Mouse (Mus musculus) lung, postnatal 10 days (tissue): ENCODE results near the gene Fasn.
"Not testable (repeated sequence)": the region's sequence is repeated elsewhere in the genome, so short reads cannot be mapped to it uniquely, and the experiment has no call there.

Experiments used
- DNase-seq: peaks from one replicate; pipeline ENCODE4 v3.0.0; 2021

Fasn gene

DNA sequence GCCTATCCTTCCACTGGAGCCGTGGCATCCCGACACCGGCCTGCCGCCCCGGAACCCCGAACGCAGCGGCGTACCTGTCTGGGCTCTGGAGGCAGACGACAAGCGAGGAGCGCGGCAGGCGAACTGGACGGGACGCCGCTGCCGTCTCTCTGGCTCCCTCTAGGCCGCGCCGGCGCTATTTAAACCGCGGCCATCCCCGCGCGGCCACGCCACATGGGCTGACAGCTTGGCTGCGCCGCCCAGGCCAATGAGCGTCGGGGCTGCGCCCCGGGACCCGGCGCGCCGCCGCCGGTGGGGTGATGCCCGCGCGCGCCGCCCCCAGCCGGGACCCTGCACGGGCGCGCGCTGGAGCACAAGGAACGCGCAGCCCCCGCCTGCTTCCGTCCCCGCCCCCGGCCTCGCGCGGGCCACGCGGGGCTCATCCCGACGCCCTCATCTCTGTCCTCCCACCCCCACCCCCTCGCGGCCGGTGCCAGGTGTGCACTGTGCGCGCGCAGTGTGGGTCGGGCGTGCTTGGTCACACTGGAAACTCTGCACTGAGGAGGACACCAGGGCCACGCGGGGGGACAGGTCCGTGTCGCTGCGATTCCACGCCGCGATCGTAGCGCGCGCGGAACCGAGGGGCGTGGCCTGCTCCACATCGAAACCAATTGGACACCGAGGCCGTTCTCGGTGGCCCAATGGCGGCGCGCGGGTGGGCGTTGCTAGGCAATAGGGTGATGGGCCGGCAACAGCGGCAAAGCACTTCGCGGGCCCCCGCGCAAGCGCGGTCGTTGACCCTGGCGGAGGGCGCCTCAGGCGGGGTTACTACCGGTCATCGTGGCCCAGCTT is at the start of gene Fasn:
TSS of gene Fasn (minus strand) at position 592 of the 831 bp plus-strand sequence.
- peak; percentile 98 for DNase-seq

DNA sequence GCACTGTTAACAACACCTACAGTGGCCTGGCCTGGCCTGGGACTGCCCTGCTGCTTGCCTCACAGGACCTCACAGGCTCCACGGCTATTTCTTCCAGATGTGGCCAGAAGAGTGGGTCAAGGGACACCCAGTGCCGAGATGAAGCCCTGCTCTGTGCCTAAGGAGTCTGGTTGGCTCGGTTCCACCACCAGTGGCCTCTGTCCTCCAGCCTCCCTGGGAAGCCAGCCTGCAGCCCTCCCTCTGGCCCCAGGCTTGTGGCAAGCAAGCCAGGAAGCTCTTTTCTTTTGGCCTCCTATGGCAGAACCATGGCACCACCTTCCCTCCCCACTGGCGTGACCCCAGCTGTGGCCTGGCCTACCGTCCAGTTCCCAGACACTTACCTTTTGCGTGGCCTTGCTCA is 48.9 kb upstream of the Fasn start:
- DNase-seq = peak; percentile 27

DNA sequence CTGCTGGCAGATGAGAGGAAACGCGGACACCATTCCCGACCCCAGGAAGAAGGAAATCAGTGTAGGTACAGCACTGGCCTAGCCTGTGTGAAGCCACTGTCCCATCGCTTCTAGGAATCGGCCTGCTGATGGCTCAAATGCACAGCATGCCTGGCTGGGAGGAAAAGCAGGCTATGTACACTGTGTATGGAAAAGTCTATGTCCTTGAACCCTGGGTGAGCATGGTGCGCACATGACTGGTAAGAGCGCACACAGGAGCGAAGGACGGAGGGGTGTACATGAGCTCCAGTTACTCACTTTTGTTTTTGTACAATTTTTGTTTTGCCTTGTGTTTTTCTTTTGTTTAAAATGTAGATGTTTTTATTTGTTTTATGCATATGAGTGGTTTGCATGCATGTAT is 47.2 kb upstream of the Fasn start:
- DNase-seq = no peak

DNA sequence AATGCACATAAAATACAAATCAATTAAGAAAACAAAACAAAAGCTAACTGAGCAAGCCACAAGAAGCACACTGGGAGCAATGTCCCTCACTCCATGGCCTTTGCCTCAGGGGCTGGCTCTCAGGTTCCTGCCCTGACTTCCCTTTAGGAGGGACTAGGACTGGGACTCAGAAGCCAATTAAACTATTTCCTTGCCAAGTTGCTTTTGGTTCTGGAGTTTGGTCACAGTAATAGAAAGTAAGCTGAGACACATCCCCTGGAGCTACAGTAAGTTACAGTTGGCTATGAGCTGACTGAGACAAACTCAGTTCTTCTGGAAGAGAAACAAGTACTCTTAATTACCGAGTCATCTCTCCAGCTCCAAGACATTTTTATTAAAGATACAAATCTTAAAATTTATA is 41.5 kb upstream of the Fasn start:
- DNase-seq = no peak

DNA sequence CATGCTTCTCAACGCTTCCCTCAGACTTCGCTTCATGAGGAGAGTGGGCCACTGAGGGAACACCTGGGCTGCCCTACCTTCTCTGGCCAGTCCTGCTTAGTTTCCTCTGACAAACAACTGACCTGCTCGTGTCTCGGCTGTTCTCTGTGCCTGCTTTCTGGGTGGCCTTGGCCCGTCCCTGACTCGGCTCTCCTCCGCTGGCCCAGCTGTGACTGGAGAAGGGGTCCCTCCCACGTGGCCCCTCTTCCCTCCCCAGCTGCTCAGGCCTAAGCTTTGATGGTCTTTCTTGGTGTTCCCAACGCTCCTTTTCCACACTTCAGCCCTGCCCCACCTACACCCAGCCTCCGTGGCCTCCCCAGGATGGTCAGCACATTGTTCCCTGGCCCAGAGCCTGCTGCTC is 38.5 kb upstream of the Fasn start:
- no peak for DNase-seq

DNA sequence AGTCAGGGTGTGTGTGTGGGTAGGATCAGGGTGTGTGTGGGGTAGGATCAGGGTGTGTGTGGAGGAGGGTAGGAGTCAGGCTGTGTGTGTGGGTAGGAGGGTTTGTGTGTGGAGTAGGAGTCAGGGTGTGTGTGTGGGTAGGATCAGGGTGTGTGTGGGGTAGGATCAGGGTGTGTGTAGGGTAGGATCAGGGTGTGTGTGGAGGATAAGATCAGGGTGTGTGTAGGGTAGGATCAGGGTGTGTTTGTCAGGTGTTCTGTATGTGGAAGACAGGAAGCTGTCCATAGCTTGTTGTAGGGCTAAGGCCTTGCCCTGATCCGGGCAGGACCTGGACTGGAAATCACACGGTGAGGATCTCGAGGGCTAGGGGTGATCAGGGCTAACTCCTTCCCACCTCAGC is 31.6 kb upstream of the Fasn start:
- not testable (repeated sequence) for DNase-seq

DNA sequence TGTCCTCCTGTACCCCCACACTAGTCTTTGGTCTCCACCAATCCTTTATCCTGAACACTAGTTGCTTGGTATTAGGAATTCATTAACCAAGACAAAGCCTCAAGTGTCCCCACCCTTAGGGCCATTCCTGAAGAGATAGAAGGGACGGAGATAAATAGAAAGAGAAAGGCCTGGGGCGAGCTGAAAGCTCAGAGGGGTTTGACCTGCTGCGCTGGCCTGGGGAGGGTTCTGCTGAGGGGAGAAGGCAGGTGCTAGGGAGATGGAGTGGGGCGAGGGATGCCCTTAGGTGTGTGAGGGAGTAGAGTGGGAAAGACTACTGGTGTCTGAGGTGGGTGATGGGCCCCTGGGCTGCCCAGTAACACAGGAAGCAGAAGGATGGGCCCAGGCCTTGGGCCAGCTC is 29.4 kb upstream of the Fasn start:
- DNase-seq = no peak

DNA sequence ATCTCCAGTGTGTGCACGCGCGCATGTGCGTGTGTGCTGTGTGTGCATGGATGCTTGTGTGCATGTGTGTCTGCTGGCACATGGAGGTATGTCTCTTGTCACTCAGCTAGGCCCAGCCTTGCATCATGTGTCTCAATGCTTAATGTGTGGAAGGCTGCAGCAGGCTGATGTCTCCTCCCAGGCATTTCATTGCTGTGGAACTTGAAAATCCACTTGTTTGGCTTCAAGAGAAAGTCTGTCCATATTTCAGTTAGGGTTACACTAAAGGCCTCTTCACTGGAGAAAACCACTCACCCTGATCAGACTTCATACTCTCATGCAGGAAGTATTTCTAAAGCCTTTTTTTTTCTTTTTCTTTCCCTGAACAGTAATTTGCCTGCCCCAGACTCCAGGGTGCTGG is 28.8 kb upstream of the Fasn start:
- no peak for DNase-seq

DNA sequence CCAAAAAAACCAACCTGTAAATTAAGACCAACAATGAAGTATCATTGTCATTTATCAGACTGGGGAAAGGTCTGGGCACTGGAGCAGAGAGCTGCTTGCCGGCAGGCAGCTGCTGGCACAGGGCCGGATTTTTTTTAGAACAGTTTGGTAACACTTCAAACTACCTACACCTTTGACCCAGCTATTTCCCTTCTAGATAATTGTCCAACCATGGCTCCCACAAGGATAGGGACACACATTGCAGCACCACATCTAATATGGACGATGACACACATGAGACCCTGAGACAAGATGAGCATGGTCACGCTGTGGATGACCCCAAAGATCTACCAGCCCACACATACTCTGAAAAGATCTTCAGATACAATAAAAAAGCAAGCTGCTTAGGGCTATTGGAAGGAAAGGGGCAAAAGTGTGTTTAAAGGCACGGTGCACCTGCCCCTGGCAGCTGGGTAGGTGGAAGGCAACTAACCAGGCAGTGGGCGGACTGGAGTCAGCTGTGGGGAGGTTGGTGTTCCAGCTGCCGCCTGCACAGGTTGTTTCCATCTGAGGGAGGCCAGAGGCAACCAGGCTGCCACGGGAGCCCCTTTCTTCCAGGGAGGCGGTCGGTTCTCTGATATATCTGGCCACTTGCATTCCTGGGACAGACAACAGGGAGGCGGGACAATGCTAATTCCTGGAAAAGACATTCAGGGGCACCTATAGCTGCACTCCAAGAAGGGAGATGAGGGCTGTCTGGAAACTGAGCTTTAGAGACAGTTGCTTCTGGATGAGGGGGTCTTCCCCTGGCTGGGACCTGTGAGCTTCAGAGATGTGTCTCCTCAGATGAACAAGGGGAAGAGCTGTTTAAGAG is 28.0 kb upstream of the Fasn start:
- DNase-seq = peak; percentile 53

DNA sequence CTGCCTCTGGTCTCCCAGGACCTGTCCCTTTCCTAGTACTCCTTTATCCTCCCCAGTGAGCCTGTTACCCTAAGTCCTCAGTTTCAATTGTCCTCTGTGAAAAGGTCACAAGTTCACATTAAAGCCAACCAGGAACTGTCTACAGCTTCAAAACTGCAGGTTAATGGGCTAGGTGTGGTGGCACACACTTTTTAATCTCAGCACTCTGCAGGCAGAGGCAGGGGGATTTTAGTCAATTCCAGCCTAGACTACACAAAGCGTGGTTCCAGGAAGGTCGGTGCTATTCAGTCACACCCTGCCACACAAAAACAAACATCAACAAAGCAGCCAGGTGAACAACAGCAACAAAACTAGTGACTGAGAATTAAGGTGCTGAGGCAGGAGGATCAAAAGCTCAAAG is 27.2 kb upstream of the Fasn start:
- no peak for DNase-seq

DNA sequence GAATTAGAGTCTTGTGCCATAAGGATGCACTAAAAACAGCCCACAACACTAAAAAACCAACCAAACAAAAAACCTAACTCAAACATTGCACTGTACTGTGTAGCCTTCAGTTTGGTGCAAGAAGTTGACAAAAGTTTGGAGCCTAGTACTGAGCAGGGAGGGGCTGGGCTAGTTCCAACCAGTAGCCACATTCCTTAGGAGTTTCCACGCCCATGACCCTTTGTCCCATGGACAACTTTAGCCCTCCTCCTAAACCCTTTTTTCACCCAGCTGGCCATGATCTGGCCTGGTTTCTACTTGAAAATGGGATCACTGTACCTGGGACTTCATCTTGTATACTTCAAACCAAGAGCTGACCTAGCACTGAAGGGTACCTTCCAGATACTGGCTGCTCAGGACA is 26.8 kb upstream of the Fasn start:
- peak; percentile 38 for DNase-seq

DNA sequence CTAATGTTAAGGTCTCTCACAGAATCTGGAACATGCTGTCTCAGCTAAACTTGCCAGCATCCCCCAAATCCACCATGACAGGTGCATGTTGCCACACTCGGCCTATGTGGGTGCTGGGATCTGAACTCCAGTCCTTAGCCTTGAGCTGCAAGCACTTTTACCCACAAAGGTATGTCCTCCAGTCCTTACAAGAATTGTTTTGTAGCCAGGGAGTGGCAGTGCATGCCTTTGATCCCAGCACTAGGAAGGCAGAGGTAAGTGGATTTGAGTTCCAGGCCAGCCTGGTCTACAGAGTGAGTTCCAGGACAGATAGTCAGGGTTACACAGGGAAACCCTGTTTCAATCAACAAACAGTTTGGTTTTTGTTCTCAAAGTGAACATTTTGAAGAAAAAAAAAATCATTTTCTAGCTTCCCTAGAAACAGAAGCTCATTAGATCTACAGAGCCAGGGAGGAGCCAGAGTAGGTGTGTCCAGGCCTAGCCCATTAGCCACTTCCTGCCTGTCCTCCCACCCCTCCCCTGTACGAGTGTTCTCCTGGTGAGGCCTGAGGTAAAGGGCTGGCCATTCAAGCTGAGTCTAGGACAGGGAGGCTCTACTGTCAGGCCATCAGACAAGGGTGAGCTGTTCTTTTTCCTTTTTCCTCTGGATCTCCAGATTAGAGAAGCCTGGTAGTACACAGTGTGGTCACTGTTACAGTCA is 26.1 kb upstream of the Fasn start:
- DNase-seq = peak; percentile 36

DNA sequence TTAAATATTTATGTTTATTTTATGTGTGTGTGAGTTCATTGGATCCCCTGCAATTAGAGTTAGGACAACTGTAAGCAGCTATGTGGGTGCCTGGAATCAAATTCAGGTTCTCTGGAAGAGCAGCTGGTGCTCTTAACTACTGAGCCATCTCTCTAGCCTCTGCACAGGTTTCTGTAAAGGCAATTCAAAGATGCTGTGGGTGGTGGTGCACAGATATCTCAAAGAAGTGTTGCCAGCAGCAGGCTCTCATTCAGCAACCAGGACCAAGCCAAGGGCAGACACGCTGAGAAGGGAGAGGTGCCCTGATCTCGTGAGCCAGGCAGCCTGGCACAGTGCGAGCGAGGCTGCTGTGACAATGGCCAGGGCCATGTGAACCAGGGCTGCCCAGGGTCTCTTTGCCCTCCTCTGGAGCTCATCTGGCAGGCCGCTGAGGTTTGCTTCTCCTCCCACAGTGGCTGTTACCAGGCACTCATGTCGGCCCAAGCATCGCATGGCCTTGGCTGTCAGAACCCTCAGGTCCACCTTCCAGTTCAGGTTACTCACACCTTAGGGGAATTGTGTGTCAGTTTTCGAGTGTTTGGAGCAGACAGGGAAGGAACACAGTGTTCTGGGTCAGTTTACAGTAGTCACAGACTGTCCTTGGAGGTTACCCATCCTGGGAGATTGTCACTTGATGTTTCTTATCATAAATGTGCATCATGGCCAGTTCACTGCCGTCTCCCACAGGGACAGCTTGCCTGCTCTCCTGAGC is 22.6 kb upstream of the Fasn start:
- no peak for DNase-seq

DNA sequence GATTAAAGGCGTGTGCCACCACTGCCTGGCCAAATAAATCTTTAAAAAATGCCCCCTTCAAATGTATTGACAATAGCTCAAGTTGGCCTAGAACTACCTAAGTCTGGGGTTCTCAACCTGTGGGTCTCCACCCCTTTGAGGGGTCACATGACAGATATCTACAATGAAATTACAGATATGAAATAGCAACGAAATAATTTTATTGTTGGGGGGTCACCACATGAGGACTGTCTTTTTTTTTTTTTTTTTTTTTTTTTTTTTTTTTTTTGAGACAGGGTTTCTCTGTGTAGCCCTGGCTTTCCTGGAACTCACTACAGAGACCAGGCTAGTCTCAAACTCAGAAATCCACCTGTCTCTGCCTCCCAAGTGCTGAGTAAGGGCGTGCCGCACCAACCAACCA is 20.0 kb upstream of the Fasn start:
- no peak for DNase-seq

DNA sequence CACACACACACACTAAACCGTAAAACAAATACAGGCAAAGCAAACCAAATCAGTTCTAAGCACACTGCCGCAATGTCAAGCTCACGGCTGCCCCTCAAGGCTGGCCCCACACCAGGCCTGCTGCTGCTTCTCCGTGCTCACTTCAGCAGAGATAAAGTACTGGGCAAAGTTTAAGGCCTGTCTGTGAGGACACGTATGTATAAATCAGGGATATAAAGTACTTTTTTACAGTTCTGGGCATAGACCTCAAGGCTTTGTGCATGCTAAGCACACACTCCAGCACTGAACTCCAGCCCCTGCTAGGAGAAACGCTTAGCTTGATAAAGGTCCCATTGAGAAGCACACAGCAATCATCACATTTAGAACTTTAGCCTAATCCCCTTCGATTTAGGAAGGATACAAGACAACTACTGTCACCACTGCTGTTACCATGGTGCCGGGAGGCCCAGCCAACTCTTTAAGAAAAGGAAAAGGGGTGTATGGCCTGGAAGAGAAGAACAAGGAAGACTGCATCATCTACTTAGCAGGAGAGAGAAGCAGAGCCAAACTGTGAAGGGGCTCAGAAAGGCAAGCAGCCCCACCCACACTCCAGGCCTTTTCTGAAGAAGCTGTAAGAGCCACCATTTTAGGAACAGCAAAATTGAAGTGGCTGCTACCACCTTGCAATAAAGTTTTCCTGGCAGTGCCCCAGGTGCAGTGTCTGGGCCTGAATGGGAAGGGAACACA is 9.4 kb upstream of the Fasn start:
- DNase-seq = peak; percentile 45

DNA sequence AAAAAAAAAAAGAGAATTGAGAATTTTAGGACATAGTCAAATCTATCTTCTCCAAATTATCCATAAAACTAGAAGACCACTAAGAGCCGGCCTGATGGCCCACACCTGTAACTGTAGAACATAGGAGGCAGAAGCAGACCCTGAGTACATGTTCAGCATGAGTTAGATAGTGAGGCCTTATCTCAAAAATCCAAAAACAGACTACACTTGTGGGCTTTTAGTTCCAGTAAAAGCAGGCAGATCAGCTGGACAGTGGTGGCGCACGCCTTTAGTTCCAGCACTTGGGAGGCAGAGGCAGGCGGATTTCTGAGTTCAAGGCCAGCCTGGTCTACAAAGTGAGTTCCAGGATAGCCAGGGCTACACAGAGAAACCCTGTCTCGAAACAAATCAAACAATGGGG is 8.6 kb upstream of the Fasn start:
- DNase-seq = not testable (repeated sequence)

DNA sequence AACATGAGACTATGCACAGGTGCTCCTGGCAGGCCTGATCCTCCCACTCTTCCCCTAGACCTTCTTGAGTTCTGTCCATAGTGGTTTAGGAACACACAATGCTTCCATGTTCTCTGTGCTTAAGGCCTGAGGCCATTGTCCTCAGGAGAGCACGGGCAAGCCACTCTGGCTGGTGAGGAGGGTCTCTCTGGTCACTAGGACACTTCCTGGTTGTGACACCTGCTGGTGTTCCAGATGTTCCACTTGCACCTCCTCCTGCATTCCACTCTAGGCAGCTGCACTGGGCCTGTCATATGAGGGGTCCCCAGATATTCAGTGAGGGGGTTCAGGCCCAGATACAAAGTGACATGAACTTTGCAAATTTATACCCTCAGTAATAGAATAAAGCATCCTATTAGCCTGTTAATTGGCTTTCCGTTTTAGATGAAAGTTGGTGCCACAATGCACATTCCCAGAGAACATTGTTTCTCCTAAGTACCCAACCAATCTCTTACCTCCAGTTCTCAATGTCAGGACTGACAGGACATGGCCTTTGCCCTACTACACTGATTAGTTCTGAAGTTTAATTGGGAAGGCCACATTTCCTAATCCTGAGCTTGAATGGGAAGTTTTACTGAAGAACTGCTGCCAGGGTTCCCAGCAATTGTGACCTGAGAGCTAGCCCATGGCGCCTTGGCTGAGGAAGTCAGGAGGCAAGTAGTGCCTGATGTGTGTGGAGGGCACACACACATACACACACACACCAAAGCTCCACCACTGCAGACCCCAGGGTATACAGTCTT is 7.5 kb upstream of the Fasn start:
- DNase-seq = no peak

DNA sequence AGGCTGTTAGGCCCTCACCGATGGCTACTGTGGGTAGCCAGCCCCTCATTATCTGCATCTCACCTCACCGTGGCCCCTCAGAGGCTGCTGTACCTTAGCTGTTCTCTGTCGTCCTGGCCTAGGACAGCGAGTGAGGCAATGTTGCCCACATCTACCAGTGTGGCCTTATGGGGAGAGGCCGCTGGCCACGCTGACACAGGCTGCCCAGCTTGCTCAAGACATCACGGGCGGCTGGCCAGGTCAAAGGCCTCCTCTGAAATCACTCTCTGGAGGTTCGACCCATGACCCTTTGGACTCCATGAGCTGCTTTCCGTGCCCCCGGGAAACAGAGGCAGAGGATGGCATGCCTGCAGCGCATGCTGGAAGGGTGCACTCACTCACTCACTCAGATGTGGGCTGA is 6.3 kb upstream of the Fasn start:
- DNase-seq = no peak

DNA sequence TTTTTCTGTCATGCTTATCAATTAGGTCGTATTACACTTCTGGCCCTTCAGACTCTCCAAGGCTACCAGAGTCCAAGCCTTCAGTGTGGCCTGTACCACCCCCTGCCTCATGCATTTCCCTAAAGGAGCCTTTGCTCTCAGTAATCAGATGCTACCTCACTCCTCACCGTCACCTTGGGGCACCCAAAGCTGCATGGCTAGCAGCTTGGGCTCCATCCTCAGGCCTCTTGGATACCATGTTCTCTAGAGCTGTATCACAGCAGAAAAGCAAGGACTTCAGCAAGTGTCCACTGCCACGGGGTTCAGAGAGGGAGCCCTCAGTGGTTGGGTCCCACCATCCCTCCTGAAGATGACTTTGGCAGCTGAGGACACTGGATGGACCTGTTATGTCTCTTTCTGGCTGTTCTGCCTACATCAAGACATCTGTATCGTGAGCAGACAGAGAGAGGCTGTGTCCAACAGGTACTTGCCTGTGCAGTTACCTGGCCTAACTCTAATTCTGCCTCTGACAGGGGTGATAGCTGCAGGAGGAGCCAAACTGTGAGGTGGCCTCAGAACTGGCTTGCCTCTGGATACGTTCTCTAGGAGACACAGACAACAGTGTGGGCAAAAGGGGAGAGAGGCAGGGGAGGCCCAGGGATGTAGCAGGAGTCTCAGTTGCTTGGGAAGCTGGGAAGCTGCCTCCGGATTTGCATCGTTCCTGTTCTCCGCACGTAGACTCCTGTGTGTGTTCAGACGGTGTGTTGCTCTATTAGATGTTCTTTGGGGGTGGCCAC is 5.6 kb upstream of the Fasn start:
- no peak for DNase-seq

DNA sequence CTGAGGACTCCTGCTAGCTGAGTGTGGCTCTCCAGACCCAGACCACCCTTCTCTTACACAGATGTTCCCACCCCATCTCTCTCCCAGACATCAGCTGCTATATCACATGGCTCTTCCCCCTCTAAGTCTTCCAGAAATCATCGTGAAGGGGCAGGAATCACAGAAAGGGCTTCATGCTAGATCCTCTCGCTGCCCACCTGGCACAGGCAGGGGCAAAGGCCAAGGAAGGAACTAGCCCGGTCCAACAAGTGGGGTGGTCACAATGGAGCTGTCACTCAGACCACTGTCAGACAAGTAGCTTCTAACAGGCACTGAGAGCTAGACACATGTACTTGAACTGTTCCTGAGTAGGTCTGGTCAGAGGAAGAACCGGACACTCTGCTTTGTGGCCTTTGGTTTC is 4.1 kb upstream of the Fasn start:
- DNase-seq = no peak
